Mouse (Mus musculus) monocyte, adult 2 months (primary cell): ENCODE results near the gene Fxn.

Experiments used
- DNase-seq, 2 experiments: peaks; one replicate each; pipeline ENCODE4 v3.0.0; 2022; ENCODE audit warnings: low spot score in 2 of 2, low read depth in 1 of 2

Gene Fxn

DNA sequence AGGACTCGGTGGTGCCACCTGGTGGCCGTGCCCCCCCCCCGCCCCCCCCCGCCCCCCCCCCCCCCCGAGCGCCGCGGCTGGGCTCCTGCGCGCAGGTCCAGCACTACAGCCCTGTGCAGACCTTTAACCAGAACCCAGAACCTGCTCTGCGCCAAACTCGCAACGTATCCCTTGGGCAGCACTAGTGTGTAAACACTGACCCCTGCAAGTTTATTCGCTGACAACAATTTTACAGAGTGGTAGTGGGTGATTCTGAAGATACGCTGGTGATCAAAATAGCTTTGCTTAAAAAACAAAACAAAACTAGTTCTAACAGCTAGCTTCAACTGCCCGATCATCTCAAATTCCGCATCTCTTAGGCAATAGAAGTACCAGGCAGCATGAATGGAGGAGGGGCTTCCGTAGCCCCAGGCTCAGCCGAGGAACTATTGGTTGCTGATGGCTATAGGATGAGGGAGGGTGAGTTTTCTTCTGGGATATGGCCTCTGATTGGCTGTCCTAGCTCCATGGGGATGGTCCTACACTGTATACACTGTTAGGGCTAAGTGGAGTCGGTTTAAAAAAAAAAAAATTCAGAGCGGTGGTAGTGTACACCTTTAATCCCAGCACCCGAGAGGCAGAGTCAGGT lies at the start of gene Fxn:
Gene Fxn (minus strand): TSS at position 5 of the 628 bp plus-strand sequence.
- DNase-seq, result no peak

DNA sequence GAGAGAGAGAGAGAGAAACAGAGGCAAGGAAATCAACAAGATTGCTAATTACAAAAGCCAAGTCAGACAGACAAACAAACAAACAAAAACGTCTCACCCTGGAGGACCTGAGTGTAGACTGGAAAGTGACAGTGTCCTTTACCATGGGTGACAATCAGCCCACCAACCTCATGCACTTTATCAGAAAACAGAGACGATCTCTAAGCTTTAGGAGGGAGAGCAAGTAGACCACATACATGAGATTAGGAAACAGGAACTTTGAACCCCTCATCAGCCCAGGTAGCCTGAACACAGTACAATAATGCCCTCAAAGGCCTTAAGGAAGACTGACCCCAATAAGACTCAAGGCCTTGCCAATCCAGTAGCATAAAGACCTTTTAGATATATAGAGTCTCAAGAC lies 47.5 kb upstream of the Fxn start:
- DNase-seq, result no peak

DNA sequence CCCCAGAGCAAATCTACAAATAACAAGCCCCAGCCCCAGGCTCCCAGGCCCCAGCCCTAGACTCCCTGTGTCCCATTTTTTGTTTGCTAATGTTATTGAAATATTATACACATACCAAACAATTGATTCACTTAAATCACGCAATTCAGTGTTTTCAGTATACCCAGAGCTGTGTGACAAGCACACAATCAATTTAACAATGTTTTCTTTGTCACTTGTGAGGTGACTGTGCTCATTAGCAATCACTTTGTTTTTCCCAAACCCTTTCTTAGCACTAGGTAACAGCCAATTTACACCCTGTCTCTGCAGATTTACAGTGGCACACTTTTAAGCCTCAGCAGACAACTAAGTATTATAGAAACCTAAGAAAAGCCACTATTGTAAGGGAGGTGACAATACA lies 46.6 kb upstream of the Fxn start:
- DNase-seq, result no peak

DNA sequence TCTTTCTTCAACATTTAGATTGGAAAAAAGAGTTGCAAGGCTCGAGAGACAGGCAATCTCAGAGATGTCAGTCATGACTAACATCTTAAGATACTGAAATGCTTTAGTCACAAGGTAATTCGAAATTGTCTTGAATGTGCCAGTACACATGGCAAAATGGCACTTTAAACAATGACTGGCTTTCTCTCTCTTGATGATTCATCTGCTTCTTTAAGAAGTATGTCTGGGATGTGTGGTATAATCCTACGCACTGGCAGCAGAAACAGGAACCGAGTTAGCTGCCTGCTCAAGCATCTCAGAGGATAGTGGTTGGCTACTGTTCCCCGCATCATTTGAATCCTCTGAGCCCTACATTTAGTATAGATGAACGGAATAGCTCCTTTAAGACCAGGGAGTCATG lies 45.3 kb upstream of the Fxn start:
- no peak for DNase-seq

DNA sequence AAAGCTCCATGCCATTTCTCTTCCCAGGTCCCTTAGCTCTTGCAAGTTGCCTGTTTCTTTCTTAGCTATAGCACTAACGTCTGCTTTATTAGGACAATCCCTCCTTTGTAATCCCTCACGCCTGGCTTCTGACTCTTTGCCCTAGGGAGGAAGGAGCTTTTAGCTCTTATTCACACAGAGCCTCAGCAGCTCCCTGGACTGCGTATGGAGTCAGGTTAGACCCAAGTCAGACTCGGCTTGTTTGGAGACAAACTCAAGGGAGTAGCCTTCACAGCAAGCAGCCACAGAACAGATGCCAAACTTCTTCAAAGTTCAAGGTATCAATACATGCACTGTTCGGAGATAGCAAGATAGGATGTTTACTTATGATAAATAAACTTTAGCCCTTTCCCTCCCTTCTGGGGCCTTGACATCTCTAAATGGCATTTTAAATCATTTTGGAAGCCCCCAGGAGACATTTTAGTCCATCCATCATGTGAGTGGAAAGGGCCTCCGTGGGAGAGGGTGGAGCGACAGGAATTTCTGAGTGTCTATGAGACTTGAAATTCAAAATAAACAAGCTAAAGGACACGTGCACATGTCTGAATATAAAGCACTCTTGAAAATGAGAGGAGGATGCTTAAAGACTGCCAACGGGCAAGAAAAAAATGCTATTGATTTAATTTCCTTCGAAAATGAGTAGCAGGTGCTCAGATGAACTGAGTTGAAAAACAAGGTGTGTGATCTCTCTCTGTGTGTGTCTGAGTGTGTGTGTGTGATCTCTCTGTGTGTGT lies 43.6 kb upstream of the Fxn start:
- DNase-seq, result no peak

DNA sequence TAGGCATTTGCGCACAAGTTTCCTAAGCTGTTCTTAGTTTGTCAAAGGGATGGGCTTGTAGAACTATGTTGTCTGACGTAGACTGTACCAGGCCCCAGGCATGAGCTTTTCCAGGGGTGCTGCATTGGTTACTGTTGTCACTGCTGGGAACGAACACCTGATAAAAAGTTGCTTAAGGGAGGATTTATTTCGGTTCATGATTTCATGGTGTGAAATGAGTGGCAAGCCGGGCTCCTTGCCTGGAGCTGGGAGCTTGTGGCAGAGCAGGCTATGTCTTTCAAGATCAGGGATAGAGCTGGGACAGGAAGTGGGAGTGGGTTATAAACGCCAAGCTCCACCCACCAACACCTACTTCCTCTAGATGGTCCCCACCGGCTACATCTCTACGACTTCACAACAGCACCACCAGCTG lies 41.5 kb upstream of the Fxn start:
- DNase-seq, result no peak

DNA sequence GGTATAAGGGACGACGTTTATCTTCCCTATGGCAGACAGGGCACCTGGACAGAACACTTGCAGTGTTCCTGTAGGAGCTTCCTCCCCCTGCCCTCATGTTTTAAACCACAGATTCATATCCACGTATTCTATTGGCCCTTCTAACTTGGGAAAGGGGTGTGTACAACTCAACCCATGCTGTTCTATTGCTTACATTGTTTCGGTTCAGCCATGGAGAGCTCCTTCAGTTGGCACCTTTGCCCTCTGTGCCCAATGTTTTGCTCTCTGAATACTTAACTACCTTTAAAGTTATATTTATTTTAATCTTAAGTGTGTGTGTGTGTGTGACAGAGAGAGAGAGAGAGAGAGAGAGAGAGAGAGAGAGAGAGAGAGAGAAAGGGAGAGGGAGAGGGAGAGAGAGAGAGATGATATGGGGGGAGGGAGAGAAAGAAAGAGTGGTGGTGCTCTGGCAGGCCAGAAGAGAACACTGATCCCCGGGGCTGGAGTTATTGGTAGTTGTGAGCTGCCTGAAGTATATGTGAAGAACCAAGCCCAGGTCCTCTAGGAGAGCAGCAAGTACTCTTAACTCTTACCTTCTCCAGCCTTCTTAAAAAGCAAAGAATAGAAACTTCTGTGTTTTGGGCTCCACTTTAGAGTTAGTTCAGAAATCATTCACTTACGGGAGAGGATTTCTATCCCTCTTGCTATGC lies 41.0 kb upstream of the Fxn start:
- DNase-seq, result no peak

DNA sequence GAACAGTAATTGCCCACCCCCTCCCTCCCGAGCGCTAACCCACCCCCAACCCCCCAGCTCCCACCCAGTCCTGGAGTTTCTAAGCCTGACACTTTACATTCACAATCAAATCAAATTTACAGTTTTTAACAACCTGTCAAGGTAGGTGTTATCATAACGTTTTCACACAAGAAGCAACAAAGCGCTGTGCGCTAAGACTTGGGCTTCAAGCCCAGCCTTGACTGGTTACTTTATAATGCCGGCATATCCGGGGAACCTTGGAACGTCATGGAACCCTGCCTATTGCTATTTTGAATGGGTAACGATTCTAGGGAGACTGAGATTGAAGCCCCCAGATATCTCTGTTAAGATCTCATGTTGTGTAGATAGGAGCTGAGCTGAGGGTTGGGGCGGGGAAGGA lies 37.8 kb upstream of the Fxn start:
- DNase-seq, result no peak

DNA sequence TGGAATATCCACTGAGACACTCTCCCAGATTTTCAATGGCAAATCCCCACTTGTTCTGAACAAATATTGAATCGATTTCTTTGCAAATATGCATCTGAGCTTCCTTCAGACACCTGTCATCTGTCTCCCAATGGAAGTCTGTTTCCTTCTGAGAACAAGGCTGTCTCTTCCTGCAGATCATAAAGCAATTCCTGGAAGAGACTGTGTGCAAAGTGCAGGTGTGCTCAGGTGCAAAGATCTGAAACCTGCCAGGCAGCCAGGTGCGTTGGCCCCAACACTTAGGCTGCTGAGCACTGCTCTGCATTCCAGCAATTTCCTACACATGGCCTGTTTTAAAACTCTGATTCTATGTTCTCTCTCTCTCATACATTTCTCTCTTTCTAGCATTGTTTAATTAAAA lies 37.3 kb upstream of the Fxn start:
- no peak for DNase-seq

DNA sequence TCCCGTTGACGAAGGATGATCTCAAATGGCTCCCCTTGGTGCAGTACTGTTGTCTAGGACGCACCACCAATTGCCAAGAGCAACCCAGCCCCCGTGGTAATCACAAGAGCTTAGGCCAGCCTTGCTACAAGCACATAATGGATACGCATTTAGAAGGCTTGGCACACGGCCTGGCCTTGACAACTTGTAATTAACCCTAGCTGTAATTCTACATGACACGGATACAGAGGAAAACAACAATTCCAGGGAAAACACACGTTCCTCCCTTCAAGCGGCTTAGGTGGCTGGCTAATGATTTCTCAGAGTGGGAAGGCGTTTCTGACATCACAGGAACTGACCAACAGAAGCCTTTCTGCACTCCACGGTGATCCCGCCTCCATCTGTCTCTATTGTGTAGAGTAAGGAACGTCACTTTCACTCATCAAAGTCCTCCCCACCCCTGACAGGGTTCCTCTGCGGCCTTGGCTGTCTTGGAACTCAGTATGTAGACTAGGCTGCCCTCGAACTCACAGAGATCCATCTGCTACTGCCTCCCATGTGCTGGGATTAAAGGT lies 36.7 kb upstream of the Fxn start:
- DNase-seq, result no peak

DNA sequence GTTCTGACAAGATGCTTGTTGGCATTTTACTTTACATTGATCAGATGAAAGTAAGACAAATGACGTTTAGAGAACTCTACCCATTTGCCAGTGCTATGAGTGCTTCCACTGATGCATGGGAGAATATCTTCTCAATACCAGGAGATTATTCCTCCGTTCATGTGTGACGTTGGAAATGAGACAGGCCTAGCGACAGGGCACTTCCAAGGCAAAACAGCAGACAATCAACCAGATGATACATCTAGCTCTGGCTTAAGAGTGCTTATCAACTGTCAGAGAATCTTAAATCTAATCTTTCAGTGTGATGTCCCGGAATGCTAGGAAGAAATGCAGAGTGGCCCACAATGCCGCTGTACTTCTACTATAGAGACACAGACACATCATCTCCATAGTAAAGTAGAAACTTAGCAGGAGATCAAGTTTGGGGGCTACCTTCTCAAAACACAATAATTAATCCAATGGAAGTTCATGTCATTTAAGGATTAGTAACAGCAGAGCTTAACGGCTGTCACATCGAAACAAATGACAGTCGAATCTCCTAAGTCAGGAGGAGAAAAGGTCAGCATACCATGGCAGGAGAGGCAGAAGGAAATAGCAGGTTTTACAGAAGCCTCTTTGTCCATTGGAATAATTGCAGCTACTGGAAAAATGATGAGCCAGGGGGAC lies 35.8 kb upstream of the Fxn start:
- DNase-seq, result no peak

DNA sequence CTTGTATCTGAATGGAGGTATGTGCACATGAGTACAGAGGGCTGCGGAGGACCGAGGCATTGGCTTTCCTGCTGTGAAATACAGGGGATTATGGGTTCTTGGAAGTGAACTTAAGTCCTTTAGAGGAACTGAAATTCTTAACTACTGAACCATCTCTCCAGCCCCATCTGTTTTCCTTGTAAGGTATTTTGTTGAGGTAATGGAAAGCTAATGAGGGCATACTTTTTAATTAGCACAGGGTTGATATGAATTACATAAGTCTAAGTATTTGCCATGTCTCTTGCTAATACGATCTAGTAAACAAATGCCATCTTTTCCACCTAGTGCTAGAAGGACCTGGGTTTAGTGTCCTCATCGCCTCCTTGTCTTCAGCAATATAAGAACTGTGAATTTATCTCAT lies 34.8 kb upstream of the Fxn start:
- DNase-seq, result no peak

DNA sequence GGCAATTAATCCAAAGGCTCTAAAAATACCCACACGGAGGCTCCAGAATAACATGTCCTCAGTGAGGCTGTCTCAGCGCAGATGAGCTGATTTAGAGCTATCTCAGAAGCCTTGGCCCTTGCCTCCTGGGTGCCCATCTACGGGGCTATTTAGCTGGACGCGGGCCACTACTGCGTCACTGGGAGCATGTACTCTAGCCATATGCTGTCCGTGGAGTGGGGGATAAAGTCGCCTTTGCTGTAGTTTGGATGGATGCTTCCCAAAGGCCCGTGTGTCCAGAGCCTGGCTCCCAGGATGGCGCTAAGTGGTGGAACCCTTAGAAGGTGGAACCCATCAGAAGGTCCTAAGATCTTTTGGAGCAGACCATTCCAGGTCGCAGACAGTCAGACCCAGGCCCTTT lies 34.3 kb upstream of the Fxn start:
- DNase-seq, result no peak

DNA sequence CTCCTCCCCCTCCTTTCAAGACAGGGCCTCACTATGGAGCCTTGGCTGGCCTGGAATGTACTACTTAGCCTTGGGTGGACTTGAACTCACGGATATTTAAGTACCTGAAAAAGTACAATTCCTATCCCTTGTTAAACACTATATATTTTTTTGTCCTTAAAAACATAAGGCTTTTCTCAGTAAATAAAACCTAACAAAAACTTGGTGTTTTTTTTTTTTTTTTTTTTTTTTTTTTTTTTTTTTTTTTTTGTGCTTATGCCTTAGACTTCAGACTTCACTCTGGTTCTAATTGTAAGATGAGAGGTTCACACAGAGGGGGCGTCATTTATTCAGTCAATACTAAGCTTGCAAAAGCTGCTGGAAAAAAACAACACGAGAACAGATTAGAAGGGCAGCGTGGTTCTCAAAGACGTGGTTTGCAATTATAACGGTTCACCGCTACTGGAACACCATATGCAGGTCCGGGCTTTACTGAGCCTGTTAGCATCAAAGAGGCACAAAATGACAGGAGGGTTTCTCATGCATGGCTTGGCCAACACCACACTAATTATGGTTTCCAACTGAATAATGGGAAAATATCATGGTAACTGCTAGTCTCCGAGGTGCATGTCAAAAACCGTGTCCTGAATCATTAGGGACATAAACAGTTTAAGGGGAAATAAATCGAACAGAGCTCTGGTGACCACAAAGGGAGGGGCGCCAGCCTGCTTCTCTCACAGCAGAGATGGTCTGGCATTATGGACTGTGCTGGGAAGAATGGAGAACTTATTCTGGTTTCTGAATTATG lies 32.3 kb upstream of the Fxn start:
- no peak for DNase-seq

DNA sequence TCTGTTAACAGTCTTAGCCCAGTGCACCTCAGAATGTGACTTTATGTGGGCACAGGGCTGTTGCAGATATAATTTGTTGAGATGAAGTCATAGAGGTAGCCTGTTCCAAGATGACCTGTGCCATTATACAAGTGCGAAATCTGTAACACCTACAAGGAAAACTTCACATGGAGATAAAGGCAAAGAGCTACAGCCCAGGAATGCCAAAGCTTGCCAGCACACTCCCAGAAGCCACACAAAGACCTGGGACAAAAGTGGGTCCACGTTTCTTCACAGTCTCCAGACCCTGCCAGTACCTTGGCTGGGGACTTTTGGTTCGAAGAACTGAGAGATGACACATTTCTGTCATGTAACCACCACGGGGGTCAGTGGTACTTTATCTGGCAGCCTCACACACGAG lies 31.6 kb upstream of the Fxn start:
- no peak for DNase-seq

DNA sequence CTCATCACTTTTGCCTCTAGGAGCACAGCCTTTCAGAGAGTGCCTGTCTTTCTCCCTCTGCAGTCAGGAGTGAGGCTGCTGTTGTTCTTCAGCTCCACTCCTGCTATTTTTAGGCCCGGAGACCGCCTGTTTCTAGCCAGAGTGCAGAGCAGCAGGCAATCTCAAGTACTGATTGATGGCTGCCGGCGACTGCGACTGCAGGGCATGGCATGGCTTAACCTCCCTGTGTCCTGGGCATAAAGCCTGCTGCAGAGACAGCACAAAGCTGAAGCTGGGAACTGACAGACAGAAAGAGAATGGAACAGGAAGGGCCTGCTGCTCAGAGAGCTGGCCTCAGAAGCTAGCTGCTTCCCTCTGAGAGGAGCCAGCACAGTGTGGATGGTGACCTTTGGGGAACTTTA lies 27.9 kb upstream of the Fxn start:
- no peak for DNase-seq

DNA sequence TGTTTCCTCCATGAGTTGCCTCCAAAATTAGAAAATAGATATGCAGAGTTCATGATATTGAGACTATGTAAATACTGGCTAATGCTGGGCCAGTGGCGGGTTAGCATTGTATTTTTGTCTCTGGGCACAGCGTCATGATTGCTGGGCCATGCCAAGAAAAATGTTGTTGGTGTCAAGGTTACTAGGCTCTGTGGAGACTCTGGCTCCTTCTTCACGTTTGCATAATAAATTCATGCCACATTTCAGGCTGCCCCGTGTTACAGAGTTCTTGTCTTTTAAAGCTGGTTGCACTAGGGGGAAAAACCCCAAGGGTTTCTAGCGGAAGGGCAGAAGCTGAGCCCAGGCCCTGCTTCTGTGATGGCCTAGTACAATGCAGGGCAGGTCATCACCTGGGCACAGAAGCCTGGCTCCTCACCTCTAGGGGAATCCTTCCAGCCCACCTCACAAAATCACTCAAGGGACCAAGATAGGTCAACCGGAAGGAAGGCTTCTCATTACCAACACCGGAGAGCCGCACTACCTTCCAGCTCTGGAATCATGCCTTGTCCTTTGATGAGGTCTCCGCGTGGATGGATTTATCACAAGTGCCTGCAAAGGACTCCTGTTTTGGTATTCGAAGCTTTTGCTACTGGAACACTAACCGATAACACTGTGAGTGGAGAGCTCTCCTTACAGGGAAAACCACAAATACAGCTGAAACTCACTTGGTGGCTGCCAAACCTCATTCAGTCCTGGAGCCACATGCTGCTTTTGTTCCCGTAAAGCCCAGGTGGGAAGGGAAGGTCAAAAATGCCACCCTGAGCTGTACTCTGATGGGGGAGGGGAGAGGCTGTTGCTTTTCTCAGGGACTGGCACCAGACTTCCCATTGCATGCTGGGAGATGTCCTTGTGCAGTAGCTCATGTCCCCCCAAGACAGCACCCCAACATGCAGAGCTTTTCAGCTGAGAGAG lies 27.1 kb upstream of the Fxn start:
- no peak for DNase-seq

DNA sequence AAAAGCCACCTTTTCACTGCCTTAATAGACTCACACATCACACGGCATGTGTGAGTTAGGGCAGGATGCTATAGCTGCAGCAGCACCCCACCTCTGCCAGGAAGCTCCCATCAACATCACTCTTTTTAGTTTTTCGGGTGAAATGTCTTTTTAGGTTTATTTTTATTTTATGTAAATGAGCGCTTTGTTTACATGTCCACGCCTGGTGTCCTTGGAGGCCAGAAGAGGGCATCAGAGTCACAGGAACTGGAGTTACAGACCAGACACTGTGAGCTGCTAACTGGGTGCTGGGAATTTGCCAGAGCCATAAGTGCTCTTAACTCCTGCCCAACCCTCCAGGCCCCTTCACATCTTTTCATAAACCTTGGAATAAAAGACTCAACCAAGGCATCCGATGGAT lies 25.9 kb upstream of the Fxn start:
- no peak for DNase-seq

DNA sequence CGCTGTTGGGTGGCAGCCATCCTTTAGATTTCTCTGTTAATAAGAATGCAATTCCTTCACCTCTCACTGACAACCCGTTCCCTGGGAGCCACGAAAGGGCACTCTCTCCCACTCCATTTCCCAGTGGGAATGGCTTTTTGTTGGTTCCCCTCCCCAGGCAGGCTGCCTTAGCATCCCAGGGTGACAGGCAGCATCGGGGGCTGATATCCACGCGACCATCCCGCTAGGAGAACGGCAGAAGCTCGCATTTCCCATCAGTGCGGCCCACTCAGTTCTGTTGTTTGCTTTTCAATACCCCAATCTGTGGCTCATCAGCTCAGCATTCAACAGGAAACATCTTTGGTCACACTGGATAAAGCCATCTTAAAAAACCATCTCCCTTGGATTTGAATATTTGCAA lies 21.8 kb upstream of the Fxn start:
- DNase-seq, result no peak

DNA sequence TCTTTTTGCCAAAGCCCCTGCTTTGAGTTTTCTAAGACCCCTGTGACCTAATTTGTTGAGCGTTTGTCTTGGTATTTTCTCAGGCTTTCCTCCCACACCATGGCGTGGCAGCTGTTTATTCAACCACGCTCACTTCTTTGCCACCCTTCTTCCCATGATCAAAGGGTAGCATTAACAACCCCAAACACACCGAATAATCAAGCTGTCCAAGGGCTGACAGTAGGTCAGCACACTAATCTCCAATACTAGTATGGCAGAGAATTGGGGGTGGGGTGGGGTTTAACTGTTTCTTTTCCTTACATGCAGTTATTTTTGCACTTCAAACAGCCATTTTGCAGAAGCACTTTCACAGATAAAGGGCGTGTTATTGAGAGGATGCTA lies 21.4 kb upstream of the Fxn start:
- DNase-seq, result no peak
